Mouse (Mus musculus) gonadal fat pad, adult 2 months (tissue): ENCODE data around the gene Btk. TPM values are rescaled to one million over a fixed set of nuclear protein-coding genes. Genes with fewer than 3 reads are reported as not detected.

ENCODE experiments used
- polyA plus RNA-seq: library from polyadenylated mRNA; depleted of rRNA; stranded (reverse); fragments of >200 nt; gene quantifications from 2 replicates; pipeline ENCODE4 v1.2.3, GENCODE M21; 2012; rRNA removed

Gene Btk
- polyA plus RNA-seq, 1 experiment, result 1.0 TPM

Other genes with a start within 250 kb of the Btk start
- gene Drp2, start 179.0 kb downstream of the Btk start, polyA plus RNA-seq, result 0.81 and 1.3 TPM in 2 replicates
- not detected in 2 replicates for gene Taf7l, start 107.1 kb downstream of the Btk start, polyA plus RNA-seq
- gene Timm8a1, start 41.7 kb downstream of the Btk start, polyA plus RNA-seq, result 1.8 and 2.4 TPM in 2 replicates
- 151 and 203 TPM in 2 replicates for gene Rpl36a, start 2.1 kb upstream of the Btk start, polyA plus RNA-seq
- 3.8 and 4.8 TPM in 2 replicates for gene Gla, start 17.6 kb upstream of the Btk start, polyA plus RNA-seq
- 15.6 and 25.7 TPM in 2 replicates for gene Hnrnph2, start 17.6 kb upstream of the Btk start, polyA plus RNA-seq
- 2.0 and 3.2 TPM in 2 replicates for gene Armcx4, start 102.9 kb upstream of the Btk start, polyA plus RNA-seq
- gene Armcx1, start 134.4 kb upstream of the Btk start, polyA plus RNA-seq, result 11.9 and 17.5 TPM in 2 replicates
- gene Armcx6, start 167.8 kb upstream of the Btk start, polyA plus RNA-seq, result 23.4 and 32.2 TPM in 2 replicates
- gene Armcx3, start 173.0 kb upstream of the Btk start, polyA plus RNA-seq, result 16.9 and 24.8 TPM in 2 replicates
- 30.6 and 39.9 TPM in 2 replicates for gene Armcx2, start 225.7 kb upstream of the Btk start, polyA plus RNA-seq